Mouse (Mus musculus): ENCODE measurements at regions not wholly inside any gene's neighbourhood (a gene's known extent, or its start where the extent isn't known, plus 50 kb on each side); places are given as distances from the start of the nearest gene placed in this dataset.

DNA sequence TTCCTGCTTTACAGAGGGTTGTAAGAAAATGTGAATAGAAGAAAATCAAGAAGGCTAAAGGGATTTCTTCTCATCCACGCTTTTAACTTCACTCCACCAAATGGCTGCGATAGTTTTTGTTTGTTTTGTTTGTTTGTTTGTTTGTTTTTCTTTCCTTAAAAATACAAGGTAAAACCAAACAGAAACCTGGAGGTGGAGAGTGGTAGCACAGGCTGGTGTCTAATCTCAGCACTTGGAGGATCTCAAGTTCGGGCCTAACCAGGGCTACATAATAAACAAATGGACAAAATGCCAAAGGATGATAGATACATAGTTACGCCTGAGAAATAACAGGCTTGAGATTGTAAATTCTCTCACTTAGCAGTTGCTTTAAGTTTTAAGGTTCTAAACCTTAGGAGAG is 50.8 kb upstream of the Mboat1 start:
- Histone ChIP-seq H3K4me2 (ENCODE audit: low read depth, low read length) (peak overlapping the region; percentile 43), H3K4me1 (ENCODE audit: control insufficient read depth, low read depth, low read length) (peaks cover 11% of the 10 kb centered on the region), H3K36me3 (ENCODE audit: control insufficient read depth, insufficient read depth) (no peaks in the 10 kb centered on the region), H3K9me3 (replicated peaks; ENCODE audit: control insufficient read depth, low read length) (no peaks in the 10 kb centered on the region), H3K9ac (ENCODE audit: low read depth, low read length) (no peak overlapping the region), H3K4me3 (ENCODE audit: low read depth, low read length) (no peak overlapping the region), H3K27me3 (ENCODE audit: control insufficient read depth, insufficient read depth, low read depth, low read length) (no peaks in the 10 kb centered on the region), H3K27ac (ENCODE audit: low read length) (no peak overlapping the region)
- 37% methylated on average over 4 of the region's 4 CpGs for WGBS (ENCODE audit: insufficient replicate concordance)
- no peak for ATAC-seq (ENCODE audit: low read depth)

DNA sequence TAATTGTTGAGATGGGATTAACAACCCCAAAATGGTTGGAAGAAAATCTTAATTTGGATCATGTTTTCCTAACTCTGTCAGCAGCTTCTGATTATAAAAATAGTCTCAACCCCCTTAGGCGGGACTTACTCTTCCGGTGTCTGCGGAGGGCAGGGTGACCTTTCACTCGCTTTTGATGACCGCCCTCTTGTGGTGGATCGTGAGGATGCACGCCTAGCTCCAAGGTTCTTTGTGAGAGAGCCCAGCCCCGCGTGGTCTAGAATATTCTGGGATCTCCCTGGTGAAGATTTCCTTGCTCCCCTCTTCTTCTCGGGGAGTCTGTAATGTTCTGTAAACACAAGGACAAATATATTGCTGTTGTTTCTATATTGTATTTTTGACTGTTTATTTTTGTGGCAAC is 51.3 kb upstream of the Mboat1 start:
- WGBS (ENCODE audit: insufficient replicate concordance) = under 1% methylated on average over 10 of the region's 10 CpGs
- Histone ChIP-seq H3K4me2 (ENCODE audit: low read depth, low read length) (peak overlapping the region; percentile 43), H3K9me3 (replicated peaks; ENCODE audit: control insufficient read depth, low read length) (no peaks in the 10 kb centered on the region), H3K4me1 (ENCODE audit: control insufficient read depth, low read depth, low read length) (peaks cover 11% of the 10 kb centered on the region), H3K36me3 (ENCODE audit: control insufficient read depth, insufficient read depth) (no peaks in the 10 kb centered on the region), H3K27ac (ENCODE audit: low read length) (no peak overlapping the region), H3K27me3 (ENCODE audit: control insufficient read depth, insufficient read depth, low read depth, low read length) (no peaks in the 10 kb centered on the region), H3K4me3 (ENCODE audit: low read depth, low read length) (peak overlapping the region; percentile 11; the same call in 1 of the 2 replicates), H3K9ac (ENCODE audit: low read depth, low read length) (no peak overlapping the region)
- peak; percentile 81 for ATAC-seq (ENCODE audit: low read depth)

DNA sequence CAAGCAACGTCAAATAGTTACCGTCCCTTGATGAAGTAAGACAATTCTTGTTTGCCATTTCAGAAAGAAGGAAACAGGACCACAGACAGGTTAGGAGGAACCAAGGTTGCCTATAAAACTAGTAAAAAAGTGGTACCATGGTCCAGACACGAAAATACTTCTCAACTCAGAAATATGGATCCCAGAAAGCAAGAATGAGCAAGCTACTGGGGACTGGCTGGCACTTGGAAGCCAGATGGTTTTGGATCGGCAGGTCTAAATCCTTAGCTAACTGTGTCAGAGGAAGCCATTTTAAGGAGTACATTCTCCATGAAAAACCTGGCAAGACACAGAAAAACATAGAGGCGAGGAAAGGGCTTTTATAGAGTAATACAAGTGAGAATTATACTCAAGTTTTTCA is 51.9 kb upstream of the Mboat1 start:
- no peaks in the 10 kb centered on the region for H3K27me3 ChIP-seq (ENCODE audit: control insufficient read depth, insufficient read depth, low read depth, low read length)
- WGBS (ENCODE audit: insufficient replicate concordance) = 36% methylated on average over 5 of the region's 5 CpGs
- H3K9ac ChIP-seq (ENCODE audit: low read depth, low read length) = peak overlapping the region; percentile 37
- 0 out of 2 replicates have a peak, but pooled peaks have one; percentile 31 for ATAC-seq (ENCODE audit: low read depth)
- H3K4me1 ChIP-seq (ENCODE audit: control insufficient read depth, low read depth, low read length) = peaks cover 11% of the 10 kb centered on the region
- no peaks in the 10 kb centered on the region for H3K9me3 ChIP-seq (replicated peaks; ENCODE audit: control insufficient read depth, low read length)
- H3K27ac ChIP-seq (ENCODE audit: low read length) = peak overlapping the region; percentile 85
- H3K4me2 ChIP-seq (ENCODE audit: low read depth, low read length) = peak overlapping the region; percentile 56
- H3K4me3 ChIP-seq (ENCODE audit: low read depth, low read length) = peak overlapping the region; percentile 25; the same call in 1 of the 2 replicates
- H3K36me3 ChIP-seq (ENCODE audit: control insufficient read depth, insufficient read depth) = no peaks in the 10 kb centered on the region

- Histone ChIP-seq H3K36me3 (ENCODE audit: control insufficient read depth, insufficient read depth) (no peaks in the 10 kb centered on the region), H3K4me3 (ENCODE audit: low read depth, low read length) (peak overlapping the region; percentile 25; the same call in 1 of the 2 replicates), H3K27me3 (ENCODE audit: control insufficient read depth, insufficient read depth, low read depth, low read length) (no peaks in the 10 kb centered on the region), H3K27ac (ENCODE audit: low read length) (peak overlapping the region; percentile 85), H3K4me2 (ENCODE audit: low read depth, low read length) (peak overlapping the region; percentile 56), H3K4me1 (ENCODE audit: control insufficient read depth, low read depth, low read length) (peaks cover 11% of the 10 kb centered on the region), H3K9me3 (replicated peaks; ENCODE audit: control insufficient read depth, low read length) (no peaks in the 10 kb centered on the region), H3K9ac (ENCODE audit: low read depth, low read length) (peak overlapping the region; percentile 37)
- ATAC-seq (ENCODE audit: low read depth) = peak; percentile 94
- 13% methylated on average over 6 of the region's 6 CpGs for WGBS (ENCODE audit: insufficient replicate concordance)
Measured at GRCm38 (mm10) chr13:30083949-30084348, 52.3 kb upstream of the Mboat1 start.

DNA sequence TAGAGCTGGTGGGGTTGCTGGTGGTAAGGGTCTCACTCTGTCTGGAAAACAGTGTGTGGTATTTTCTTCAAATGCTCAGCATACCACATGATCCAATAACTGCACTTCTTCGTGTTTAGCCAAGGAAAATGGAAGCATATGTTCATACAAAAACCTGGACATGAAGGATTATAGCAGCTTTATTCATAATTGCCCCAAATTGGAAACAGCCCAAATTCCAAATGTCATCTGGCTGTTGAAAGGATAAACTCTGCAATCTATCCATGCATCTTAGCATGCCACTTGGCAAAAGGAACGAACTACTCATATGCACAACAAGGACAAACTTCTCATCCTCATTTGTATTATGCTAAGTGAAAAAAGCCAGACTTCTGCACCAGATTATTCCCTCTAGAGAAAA is 53.5 kb upstream of the Mboat1 start:
- no peak for ATAC-seq (ENCODE audit: low read depth)
- Histone ChIP-seq H3K4me3 (ENCODE audit: low read depth, low read length) (no peak overlapping the region), H3K9me3 (replicated peaks; ENCODE audit: control insufficient read depth, low read length) (no peaks in the 10 kb centered on the region), H3K4me2 (ENCODE audit: low read depth, low read length) (no peak overlapping the region), H3K9ac (ENCODE audit: low read depth, low read length) (no peak overlapping the region), H3K27me3 (ENCODE audit: control insufficient read depth, insufficient read depth, low read depth, low read length) (no peaks in the 10 kb centered on the region), H3K36me3 (ENCODE audit: control insufficient read depth, insufficient read depth) (no peaks in the 10 kb centered on the region), H3K4me1 (ENCODE audit: control insufficient read depth, low read depth, low read length) (peaks cover 11% of the 10 kb centered on the region), H3K27ac (ENCODE audit: low read length) (no peak overlapping the region)
- 79% methylated on average over 2 of the region's 2 CpGs for WGBS (ENCODE audit: insufficient replicate concordance)

GRCm38 (mm10) chr13:30080705-30081474 is 55.4 kb upstream of the Mboat1 start:
- no peak overlapping the region for H3K4me2 ChIP-seq (ENCODE audit: low read depth, low read length)
- no peaks in the 10 kb centered on the region for H3K9me3 ChIP-seq (replicated peaks; ENCODE audit: control insufficient read depth, low read length)
- peaks cover 11% of the 10 kb centered on the region for H3K4me1 ChIP-seq (ENCODE audit: control insufficient read depth, low read depth, low read length)
- no peaks in the 10 kb centered on the region for H3K27me3 ChIP-seq (ENCODE audit: control insufficient read depth, insufficient read depth, low read depth, low read length)
- WGBS (ENCODE audit: insufficient replicate concordance) = 69% methylated on average over 15 of the region's 15 CpGs
- ATAC-seq (ENCODE audit: low read depth) = no peak
- no peak overlapping the region for H3K9ac ChIP-seq (ENCODE audit: low read depth, low read length)
- no peak overlapping the region for H3K27ac ChIP-seq (ENCODE audit: low read length)
- no peaks in the 10 kb centered on the region for H3K36me3 ChIP-seq (ENCODE audit: control insufficient read depth, insufficient read depth)
- H3K4me3 ChIP-seq (ENCODE audit: low read depth, low read length) = no peak overlapping the region

DNA sequence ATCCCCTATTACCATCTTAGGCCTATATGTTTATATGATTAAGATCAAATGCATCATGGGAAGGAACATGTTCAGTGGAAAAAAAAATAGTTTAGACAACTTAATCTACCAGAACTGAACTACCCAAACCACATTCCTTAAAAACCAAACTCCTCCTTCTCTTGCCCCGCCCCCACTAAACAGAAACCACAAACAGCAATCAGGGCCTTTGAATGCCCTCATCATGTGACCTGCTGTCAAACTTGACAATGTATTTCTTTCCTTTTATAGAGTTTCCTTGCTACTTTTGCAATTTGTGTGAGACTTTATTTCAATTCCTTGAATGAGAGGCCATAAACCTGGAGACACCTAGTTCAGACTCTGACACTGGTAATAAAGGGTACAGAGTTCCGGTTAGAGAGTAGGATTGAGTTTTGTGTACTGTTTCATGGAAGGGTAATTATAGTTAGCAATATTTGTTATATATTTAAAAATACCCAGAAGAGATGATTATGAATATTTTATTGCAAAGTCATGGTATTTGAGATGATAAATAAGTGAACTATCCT is 61.7 kb upstream of the Mboat1 start:
- Histone ChIP-seq H3K9me3 (replicated peaks; ENCODE audit: control insufficient read depth, low read length) (no peaks in the 10 kb centered on the region), H3K4me2 (ENCODE audit: low read depth, low read length) (no peak overlapping the region), H3K4me1 (ENCODE audit: control insufficient read depth, low read depth, low read length) (no peaks in the 10 kb centered on the region), H3K27ac (ENCODE audit: low read length) (no peak overlapping the region), H3K36me3 (ENCODE audit: control insufficient read depth, insufficient read depth) (no peaks in the 10 kb centered on the region), H3K4me3 (ENCODE audit: low read depth, low read length) (no peak overlapping the region), H3K9ac (ENCODE audit: low read depth, low read length) (no peak overlapping the region), H3K27me3 (ENCODE audit: control insufficient read depth, insufficient read depth, low read depth, low read length) (no peaks in the 10 kb centered on the region)
- 64% methylated on average over 2 of the region's 2 CpGs for WGBS (ENCODE audit: insufficient replicate concordance)
- no peak for ATAC-seq (ENCODE audit: low read depth)

DNA sequence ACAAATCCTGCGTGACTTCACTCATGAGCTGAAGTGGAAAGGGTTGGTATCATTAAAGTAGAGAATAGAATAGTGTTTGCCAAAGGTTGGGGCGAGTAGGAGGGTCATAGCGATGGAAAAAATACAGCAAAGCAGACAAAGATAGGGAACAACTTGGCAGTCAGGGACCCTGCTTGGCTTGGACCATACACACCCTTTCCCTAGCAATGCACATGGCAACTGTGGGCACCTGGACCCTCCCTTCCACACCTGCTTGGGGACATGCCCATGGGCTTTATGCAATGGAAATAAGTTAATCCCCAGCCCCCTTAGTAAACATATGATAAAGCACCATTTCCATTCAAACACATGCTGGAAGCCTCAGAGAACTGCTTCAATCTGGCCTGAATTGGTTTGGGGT is 62.2 kb upstream of the Mboat1 start:
- Histone ChIP-seq H3K27me3 (ENCODE audit: control insufficient read depth, insufficient read depth, low read depth, low read length) (no peaks in the 10 kb centered on the region), H3K4me2 (ENCODE audit: low read depth, low read length) (no peak overlapping the region), H3K4me1 (ENCODE audit: control insufficient read depth, low read depth, low read length) (no peaks in the 10 kb centered on the region), H3K9ac (ENCODE audit: low read depth, low read length) (no peak overlapping the region), H3K4me3 (ENCODE audit: low read depth, low read length) (no peak overlapping the region), H3K9me3 (replicated peaks; ENCODE audit: control insufficient read depth, low read length) (no peaks in the 10 kb centered on the region), H3K27ac (ENCODE audit: low read length) (no peak overlapping the region), H3K36me3 (ENCODE audit: control insufficient read depth, insufficient read depth) (no peaks in the 10 kb centered on the region)
- 43% methylated on average over 3 of the region's 3 CpGs for WGBS (ENCODE audit: insufficient replicate concordance)
- ATAC-seq (ENCODE audit: low read depth) = no peak

DNA sequence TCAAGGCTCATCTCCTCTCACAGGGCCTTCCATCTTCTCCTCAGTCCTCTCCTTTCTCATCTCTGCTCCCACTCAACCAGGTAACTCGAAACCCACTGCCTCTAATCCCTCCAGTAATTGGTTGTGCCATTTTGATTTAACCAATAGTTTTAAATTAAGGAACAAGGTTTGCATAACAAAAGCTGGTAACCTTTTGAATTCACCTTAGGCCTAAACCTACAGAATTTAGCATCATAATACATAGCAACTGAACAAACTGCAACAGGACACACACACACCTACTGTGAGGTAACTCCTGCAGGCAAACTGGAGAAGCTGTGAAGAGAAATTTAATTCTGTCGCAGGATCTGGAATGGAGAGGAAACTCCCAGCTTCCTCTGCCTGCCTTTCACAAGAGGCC is 66.9 kb upstream of the Mboat1 start:
- Histone ChIP-seq H3K4me2 (ENCODE audit: low read depth, low read length) (no peak overlapping the region), H3K27ac (ENCODE audit: low read length) (no peak overlapping the region), H3K36me3 (ENCODE audit: control insufficient read depth, insufficient read depth) (no peaks in the 10 kb centered on the region), H3K9ac (ENCODE audit: low read depth, low read length) (no peak overlapping the region), H3K4me1 (ENCODE audit: control insufficient read depth, low read depth, low read length) (no peaks in the 10 kb centered on the region), H3K9me3 (replicated peaks; ENCODE audit: control insufficient read depth, low read length) (no peaks in the 10 kb centered on the region), H3K4me3 (ENCODE audit: low read depth, low read length) (no peak overlapping the region), H3K27me3 (ENCODE audit: control insufficient read depth, insufficient read depth, low read depth, low read length) (no peaks in the 10 kb centered on the region)
- no peak for ATAC-seq (ENCODE audit: low read depth)
- WGBS (ENCODE audit: insufficient replicate concordance) = 44% methylated on average over 2 of the region's 2 CpGs
